Mouse (Mus musculus): ENCODE data around the gene Tspyl3.

The Tspyl3 gene

DNA sequence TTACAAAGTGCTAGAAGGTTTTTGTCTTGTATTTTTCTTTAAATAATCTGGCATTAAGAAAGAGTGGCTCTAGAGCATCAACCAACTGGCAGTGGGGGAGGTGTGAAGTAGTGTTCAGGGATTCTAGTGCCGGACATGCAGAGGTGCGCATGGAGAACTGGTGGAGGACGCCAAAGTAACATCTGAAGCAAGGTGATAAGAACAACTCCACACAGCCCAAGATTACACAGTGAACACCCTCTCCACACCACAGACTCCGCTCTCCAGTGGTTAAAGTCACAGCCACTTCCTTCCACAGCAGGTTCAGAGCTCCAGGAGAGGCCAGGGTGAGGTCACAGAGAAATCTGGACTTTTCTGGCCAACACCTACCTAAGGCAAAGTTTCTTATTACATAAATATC, 2.7 kb upstream of the Tspyl3 start:
- CTCF ChIA-PET = no interaction called here

DNA sequence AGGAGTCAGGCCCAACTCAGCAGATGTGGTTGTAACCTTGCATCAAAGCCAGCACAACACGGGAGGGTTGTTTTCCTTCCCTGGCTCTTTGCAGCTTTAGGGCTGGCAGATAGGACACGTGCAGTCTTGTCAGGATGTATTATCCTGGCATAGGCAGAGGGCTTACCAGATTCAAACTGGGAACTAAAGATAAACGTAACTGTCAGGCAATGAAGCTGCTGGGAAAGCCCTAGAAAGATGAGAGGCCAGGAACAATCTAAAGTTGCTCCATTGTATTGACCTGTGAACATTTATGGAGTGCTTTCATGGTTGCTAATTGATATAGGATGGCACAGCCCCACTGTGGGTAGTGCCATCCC, 333 bp upstream of the Tspyl3 start:
- CTCF ChIA-PET = interaction anchor here (0.7 kb wide), 2 partner anchors 120 to 1874 kb away, joined by 4 to 6 read pairs; partner anchors contain the start of gene Asxl1

DNA sequence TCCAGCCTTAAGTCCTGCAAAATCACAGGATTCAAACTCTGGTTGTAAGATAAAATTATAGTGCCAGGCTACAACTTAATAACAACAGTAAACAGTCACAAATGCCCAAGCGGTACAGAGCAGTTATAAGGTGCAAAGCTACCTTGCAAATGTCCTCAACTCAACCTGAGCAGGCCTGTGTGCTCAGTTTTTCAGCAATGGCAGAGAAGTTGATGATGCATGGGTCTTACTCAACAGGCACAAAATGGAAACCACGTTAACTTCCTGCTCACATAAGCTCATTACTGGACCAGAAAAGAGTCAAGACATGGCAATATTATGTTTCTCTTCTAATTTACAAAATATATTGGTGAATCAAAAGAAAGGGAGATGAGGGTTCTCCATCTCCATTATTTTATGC, 2.7 kb downstream of the Tspyl3 start:
- CTCF ChIA-PET = no interaction called here

DNA sequence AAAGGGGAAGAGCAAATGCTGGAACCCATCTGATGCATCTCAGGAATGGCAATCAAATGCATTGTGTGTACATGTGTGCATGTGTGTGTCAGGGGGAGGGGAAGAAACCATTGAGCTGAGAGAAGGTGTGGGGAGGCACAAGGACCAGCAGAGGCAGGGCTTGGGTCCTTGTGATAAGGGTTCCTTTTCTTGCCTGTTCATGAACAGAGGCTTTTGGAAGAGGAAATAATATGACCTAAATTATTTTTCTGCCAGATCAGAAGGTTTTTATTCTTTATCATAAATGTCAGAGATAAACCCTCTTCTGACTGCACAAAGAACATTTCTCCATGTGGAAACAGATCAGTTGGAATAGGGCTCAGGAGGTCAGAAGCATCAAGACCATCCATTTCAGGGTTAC, 3.1 kb downstream of the Tspyl3 start:
- CTCF ChIA-PET = no interaction called here

DNA sequence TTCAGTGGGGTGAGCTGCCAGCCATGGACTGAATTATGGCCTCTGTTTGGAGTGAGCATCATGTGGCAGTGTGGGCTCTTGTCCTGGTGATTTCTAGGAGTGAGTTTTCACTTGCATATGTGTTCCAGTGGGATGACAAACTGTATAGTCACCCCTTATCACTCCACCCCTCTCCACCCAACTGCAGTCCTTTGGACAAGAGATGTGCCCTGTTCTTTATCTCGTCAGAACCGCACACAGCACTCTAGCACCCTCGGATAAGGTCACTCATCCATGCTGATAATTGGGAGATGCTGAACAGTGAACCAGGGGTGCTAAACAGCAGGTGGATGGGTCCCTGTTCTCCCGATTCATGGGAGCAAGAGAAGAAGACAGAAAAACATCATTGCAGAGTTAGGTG, 3.6 kb downstream of the Tspyl3 start:
- CTCF ChIA-PET = no interaction called here

DNA sequence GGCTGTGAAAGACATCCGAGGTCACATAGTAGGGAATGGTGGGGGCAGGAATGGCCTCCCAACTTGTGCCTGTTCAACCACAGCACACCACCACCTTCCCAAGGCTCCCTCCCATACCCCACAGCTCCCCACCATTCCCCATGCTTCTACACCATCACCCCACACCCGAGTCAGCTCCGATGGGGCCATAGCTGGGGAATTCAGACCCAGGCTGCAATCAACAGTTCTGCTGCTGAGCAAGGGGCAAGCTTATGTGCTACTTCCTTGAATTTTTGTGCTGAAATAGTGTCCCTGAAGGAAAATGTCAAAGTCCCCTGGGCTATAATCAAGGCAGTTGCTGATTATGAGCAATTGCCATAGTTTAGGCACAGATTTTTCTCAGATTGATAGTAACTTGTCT, 6.7 kb downstream of the Tspyl3 start:
- CTCF ChIA-PET = interaction anchor here (0.5 kb wide), 1 partner anchor 115 kb away, joined by 3 read pairs; no protein-coding TSS in a partner anchor

DNA sequence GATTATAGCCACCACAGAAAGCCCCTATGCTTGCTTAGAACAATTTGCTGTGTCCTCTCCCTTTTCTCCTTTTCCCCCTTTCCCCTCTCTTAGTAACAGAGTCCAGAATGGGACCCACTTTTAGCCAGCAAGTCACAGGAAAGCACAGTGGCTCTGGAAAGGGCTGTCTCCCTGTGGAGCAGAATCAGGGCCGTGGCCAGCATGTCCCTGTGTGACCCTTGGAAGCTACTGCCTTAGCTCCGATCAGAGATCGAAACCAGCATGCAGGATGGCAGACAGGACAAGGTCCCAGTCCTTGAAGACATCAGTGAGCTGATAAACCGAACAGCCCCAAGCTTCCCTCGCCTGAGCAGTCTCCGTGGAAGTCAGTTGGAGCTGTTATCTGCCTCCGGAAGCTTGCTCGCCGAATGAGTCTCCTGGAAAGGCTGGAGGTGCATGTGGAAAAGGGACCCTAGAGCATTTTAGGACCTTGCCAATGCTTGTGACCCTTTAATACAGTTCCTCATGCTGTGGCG, 7.4 kb downstream of the Tspyl3 start:
- CTCF ChIA-PET = no interaction called here

DNA sequence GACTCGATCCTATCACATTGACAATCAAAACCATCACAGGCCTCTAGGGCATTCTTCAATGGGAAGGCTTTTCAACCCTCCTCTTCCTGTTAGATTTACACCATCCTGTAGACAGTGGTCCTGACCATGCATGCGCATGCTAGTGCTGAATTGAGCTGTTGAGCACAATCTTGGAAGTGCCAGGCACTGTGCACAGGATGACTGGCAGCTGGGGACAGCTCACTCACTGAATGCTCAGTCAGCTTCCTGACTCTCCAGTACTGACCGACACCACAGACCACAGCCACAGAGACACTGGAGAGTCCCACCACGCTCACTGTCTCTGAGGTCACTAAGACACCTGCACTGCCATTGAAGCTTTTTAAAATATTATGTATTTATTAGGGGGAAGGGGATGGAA, 9.8 kb downstream of the Tspyl3 start:
- CTCF ChIA-PET = no interaction called here

DNA sequence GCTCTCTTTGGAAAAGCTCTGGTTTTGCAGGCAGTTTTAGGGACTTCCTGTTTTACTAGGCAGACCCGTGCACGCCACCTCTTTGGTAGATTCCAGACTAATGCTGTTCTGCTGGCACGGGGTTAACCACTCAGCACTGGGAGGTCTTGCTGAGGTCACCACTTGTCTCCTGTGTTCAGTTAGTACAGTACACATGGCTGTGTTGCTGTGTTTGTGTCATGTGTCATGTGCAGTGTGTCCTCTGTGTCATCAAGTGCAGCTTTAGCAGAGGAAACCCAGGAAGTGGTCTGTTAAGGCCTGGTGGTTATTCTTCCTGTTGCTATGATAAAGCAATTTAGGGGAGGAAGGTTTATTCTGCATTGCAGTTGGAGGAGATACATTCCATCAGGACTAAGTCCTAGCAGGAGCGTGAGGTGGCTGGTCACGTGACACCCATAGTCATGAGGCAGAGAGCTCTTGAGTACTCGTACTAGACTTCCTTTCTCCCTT, 10.4 kb downstream of the Tspyl3 start:
- CTCF ChIA-PET = no interaction called here

DNA sequence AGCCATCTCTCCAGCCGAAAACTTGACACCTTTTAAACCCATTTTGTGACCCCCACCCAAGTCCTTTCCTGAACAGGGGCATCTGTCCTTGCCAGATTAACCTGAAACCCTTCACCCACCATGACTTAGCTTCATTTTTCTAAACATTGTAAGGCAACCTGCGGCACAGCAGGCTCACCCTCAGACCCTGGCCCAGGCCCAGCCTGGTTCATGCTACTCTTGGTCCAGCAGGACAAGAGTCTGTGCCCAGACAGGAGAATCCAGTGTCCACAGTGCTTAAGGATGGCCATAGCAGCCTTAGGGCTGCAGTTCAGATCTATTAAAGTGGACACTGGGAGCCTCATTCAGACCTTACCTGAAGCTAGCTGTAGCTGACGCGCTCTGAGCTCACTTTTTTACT, 11.9 kb downstream of the Tspyl3 start:
- CTCF ChIA-PET = no interaction called here

DNA sequence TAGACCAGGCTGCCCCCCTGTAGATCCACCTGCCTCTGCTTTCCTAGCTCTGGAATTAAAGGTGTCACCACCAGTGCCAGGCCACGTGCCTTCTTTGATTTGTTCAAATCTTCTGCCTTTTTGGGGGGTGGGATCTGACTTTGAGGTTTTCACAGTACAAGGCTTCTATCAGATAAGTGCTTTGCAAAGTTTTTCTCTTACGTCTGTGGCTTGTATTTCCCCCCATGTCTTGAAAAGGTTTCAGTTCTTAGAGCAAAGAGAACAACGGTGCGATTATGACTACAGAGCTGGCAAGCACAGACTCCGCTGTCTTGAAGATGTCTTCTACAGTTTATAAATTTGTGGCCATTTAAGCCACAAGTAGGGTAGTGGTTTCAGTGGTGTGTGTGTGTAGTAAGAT, 13.8 kb downstream of the Tspyl3 start:
- CTCF ChIA-PET = no interaction called here

DNA sequence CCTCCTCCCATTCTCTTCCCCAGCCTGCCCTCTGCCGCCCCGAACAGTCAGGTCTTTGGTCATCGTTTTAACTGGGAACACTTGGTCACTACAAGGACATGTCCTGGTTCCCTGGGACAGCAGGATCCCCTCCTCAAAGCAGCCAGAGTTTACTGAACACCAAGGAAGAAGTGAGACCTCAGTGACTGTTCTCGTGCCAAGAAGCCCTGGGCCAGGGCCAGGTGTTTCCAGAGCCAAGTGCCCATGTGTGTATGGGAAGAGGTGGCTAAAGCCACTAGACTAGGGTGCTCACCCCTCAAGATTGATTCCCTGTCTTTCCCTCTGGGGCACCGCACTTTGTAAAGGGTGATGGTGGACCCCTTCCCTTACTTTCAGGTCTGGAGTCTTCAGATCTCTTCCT, 16.0 kb downstream of the Tspyl3 start:
- CTCF ChIA-PET = interaction anchor here (0.5 kb wide), 1 partner anchor 135 kb away, joined by 3 read pairs; no protein-coding TSS in a partner anchor

DNA sequence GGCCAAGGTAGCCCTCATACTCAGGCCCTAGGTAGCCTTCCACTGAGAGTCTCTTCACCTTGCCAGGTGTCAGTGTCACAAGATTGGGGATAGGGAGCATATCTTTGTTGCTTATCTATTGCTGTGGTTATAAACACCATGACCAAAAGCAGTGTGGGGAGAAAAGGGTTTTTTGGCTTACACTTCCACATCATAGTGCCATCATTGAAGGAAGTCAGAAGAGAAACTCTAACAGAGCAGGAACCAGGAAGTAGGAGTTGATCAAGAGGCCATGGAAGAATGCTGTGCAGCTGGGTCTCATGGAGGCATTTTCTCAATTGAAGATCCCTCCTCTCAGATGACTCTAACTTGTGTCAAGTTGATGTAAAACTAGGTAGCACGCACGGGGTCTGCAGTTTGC, 17.1 kb downstream of the Tspyl3 start:
- CTCF ChIA-PET = no interaction called here

DNA sequence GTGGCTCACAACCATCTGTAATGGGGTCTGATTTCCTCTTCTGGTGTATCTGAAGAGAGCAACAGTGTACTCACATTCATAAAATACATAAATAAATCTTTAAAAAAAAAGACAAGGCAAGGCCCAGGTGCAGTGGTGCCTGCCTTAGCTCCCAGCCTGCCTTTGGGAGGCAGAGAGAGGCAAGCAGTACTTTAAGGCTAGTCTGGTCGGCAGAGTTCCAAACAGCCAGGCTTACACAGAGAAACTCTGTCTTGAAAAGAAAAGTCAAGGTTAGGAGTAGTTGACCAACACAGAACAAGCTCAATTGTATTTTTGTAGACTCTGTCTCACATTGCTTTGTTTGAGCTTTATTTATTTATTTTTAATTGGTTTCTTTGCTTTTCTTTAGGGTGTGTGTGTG, 22.5 kb downstream of the Tspyl3 start:
- CTCF ChIA-PET = no interaction called here

DNA sequence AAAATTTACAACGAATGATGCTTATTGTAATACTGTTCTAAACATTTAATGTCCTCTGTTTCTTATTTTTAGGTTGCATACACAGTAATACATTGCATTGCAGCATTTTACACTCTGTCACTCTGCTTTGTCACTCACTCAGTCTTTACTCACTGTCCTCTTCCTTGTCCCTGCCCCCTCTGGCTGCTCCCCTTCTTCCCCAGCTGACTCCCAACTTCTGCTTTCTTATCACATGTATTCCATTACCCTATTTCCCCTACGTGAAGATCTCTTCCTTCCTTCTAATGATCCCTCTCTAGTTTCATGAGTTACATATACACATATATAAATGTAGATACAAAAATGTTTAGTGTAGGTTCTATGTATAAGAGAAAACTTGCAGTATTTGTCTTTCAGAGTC, 26.1 kb downstream of the Tspyl3 start:
- CTCF ChIA-PET = no interaction called here

DNA sequence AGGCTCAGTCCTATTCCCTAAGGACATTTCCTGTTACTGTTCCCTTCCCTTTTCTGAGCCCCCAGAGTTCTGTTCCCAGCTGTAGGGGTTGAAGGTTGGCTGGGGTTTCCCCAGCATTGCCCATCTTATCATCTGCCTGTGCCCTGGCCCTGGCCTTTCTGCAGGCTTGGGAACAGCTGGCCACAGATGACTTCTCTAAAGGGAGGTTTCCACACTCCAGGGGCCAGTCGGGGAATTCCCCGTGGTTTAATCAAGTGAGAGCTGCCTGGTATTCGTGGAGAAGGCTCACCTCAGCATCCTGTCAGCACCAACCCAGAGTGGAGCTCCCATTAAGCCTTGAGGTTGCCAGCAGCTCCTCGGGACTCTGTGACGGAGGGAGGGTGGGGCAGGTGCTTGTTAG, 26.8 kb downstream of the Tspyl3 start:
- CTCF ChIA-PET = no interaction called here

DNA sequence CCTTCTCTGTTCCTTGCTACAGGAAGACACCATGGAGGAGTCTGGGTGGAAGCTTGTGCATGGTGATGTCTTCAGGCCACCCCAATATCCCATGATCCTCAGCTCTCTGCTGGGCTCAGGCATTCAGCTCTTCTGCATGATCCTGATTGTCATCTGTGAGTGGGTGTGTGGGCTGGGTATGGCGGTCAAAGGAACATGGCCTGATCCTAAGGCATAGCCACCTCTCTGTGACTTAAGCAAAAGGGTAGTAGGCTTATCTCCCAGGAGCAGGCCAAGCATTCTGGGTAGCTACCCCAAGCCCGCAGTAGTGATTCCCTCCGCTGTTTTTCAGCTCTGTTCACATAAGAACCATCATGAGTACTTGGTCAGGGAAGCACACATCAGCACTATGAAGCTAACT, 31.0 kb downstream of the Tspyl3 start:
- CTCF ChIA-PET = no interaction called here

DNA sequence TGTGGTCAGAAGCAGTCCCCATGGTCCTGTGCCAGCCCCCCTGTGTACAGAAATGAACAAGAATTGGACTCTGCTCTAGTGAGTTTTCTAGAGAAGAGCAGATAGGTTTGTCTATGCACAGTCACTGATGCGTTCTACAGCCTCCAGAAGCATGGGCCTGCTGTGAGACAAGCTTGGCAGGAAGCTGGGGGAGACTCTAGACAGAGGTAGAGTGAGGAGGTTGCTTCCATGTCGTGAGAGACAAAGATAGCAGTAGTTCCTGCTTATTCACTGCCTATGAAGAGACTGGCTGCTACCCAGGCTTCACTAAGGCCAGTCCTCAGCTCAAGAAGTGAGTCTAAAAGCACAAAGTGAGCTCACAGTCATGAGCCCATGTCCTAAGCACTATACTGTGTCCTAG, 34.0 kb downstream of the Tspyl3 start:
- CTCF ChIA-PET = no interaction called here

DNA sequence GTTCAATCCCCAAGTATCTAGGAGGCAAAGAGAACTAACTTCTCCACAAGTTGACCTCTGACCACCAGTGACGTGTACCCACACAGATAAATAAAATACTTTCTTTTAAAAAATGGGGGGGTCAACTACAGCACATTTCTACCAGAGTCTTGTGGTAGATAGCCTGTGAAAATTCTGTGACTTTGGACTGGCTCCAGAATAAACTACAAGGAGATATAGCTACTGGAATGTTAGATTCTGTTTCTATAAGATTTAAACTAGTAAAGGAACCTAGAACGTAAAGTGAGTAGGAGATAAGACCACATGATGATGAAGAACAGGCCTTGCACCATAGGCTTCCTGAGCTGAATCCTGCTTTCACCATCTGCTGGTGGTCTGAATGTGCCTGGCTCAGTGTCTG, 37.4 kb downstream of the Tspyl3 start:
- CTCF ChIA-PET = no interaction called here

DNA sequence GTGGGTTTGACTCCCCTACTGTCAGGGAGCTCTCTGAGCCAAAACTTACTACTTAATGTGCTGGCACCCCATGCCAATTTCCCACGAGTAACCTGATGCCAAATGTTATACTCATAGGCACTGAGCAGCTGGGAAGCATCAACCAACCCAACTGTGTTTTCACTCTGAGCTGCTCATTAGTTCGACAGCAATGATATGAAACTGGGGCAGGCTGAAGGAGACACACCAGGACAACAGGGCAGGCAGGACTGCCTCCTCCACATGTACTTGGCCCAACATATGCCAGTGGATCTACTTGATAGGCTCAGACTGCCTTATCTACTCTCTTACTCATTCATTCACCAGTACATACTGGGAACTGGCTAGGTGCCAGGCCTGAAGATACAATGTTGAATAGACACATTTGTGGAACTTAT, 39.1 kb downstream of the Tspyl3 start:
- CTCF ChIA-PET = no interaction called here

DNA sequence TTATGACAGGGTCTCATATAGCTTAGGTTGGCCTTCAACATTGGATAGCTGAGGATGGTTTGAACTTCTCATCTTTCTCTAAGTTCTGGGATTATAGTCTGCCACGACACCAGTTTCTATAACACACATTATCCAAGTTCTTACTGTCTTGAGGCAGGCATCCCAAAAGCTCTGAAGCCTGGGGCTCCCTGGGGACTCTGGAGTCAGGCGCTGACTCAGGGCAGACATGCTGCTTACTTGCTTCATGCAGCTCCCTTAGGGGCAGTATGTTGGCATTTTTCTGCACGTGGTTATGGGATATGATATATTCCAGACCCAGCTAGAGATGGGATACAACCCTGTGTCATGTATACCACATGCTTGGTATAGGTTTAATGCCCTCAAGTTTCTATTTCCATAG, 45.3 kb downstream of the Tspyl3 start:
- CTCF ChIA-PET = no interaction called here

DNA sequence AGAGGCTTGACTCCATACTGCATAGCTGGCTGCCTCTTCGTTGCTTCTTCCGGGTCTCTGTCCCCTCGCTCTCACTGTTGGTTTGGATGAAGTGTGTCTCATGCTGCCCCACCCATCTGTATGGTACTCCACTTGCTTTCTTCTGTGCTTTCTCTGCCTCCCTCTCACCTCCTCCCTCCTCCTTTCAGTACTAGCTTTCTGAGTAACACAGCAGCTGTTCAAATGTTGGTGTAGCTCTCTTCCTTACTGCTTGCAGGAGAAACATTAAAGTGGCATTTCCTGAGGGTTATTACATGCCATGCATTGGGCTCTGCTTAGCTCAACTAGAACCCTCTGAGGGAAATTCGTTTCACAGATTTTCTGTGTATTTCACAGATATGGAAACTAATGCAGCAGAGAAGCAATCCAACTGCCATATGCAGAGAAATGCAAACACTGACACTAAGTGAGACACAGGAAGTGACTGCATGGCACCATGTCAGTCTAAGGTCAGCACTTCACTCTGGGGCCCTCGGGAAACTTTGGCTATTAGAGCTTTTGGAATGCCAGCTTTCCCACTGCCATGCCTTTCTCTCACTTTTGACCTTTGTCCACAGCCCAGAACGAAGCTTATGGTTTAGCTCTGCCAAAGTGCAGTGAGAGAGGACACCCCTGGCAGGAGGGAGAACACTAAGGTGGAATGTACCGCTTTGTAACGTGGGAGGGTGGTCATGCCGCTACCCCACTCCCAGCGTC, 45.9 kb downstream of the Tspyl3 start:
- CTCF ChIA-PET = no interaction called here

DNA sequence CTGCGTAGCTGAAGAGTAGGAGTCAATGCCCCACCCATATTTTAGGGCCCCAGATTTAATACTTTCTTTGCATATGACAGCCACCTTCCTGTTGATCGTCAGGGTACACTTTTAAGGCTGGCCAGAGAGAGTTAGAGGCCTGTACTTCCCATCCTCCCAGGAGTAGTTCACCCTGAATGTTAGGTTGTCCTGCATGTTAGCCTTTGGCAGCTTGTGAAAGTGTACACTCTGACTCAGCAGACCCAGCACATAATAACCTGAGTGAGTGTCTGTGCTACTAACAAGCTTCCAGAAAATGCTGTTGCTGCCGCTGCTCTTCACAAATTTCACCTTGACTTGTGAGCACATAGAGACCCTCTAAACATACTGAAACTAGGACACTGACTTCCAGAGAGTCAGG, 48.1 kb downstream of the Tspyl3 start:
- CTCF ChIA-PET = no interaction called here

DNA sequence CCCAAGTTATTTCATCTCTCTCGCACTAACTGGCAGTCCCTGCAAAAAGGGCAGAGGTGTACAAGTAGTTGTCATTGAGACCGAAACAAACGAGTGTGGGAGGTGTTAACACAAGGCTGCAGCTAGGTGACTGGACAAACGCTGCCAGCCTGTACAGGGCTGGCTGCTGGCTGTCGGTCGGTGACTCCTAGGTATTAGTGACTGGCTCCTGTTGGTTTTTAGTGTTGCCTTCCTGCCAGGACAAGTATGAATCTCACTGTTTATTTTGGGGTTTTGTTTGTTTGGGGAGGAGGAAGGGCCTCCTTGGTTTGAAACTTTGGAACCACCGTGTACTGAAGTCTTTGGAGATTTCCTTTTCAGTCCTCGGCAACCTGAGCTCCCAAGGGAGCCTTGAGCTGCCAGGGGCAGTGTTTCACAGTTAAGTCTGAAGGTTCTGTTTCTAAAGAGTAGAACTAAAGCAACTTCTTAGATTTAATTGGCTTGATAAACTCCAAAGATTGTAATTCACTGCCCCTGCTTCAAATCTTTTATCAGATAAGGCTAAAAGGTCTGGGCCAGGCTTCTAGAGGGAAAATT, 49.2 kb downstream of the Tspyl3 start:
- CTCF ChIA-PET = no interaction called here

All from spleen, embryonic (tissue).